Mouse (Mus musculus) C2C12 (cell line): ENCODE measurements around the gene Krt9.

ENCODE experiments used
- CTCF ChIP-seq: IDR thresholded peaks from one replicate; pipeline ENCODE4 v1.5.1; 2011; ENCODE audit not compliant: control insufficient read depth, insufficient read depth, insufficient read length
- MYOG ChIP-seq: IDR thresholded peaks from one replicate; pipeline ENCODE4 v1.6.1; 2011; ENCODE audit not compliant: control insufficient read depth, insufficient read length; ENCODE audit errors: extremely low read depth

- TF ChIP-seq CTCF: no peak
- TF ChIP-seq MYOG: no peak
Observed at GRCm38 (mm10) chr11:100207498-100207897, 14.5 kb upstream of the Krt9 start, which contains the start of gene Krt14.
